Mouse (Mus musculus) ES-Bruce4 (cell line): Measurements from ENCODE around the gene Jph3.

Source experiments
- CTCF ChIP-seq: IDR thresholded peaks from one replicate; pipeline ENCODE4 v1.8.1; 2011; ENCODE audit warnings: low read depth, low read length
- POLR2A ChIP-seq: IDR thresholded peaks from one replicate; pipeline ENCODE4 v1.8.1; 2011; ENCODE audit warnings: low read length; ENCODE audit not compliant: insufficient read depth

GRCm38 (mm10) chr8:121828376-121829023 lies 99.1 kb downstream of the Jph3 start:
- TF ChIP-seq POLR2A (no peak), CTCF (no peak)
